Mouse (Mus musculus) G1E (cell line): ENCODE data around the gene Jarid2.

Experiments
- CTCF ChIP-seq: IDR thresholded peaks from 2 replicates; pipeline ENCODE4 v1.5.1; 2012; ENCODE audit warnings: low read depth, low read length, inconsistent platforms, mixed read lengths
- GATA1 ChIP-seq: IDR thresholded peaks from 2 replicates; pipeline ENCODE4 v1.6.1; 2012; ENCODE audit warnings: borderline replicate concordance, low read length, inconsistent platforms, mixed read lengths

- no peak for TF ChIP-seq CTCF
- TF ChIP-seq GATA1: no peak
These were observed 51.2 kb downstream of the Jarid2 start for GRCm38 (mm10) chr13:44780506-44780905.
